Mouse (Mus musculus): ENCODE measurements around the gene Prr19. TPM values are rescaled to one million over a fixed set of nuclear protein-coding genes. Genes with fewer than 3 reads are reported as not detected.

Gene Prr19
- polyA plus RNA-seq, 1 experiment from 2014 or later: 0.93 TPM

DNA sequence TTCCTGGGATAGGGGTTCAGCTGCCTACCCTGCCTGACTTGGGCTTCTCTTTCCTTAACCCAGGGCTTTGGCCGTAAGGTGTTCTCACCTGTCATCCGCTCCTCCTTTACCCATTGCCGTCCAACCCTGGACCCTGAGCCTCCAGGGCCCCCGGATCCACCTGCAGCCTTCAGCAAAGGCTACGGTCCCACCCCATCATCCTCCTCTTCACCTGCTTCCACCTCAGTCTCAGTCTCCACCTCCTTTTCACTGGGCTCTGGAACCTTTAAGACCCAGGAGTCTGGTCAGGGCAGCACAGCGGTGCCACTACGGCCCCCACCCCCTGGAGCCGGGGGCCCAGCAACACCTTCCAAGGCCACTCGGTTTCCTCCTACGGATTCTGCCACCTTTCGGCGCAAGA lies 13.2 kb upstream of the Prr19 start:
- Histone ChIP-seq H3K4me3 (no peak overlapping the region), H3K9ac (no peak overlapping the region), H3K9me3 (replicated peaks) (no peaks in the 10 kb centered on the region), H3K27me3 (no peaks in the 10 kb centered on the region), H3K36me3 (ENCODE audit: poor library complexity, severe bottlenecking) (peaks cover 83% of the 10 kb centered on the region), H3K27ac (no peak overlapping the region), H3K4me2 (no peak overlapping the region), H3K4me1 (peaks cover 51% of the 10 kb centered on the region)
- WGBS: 96% methylated on average over 12 of the region's 12 CpGs
- no peak for ATAC-seq

GRCm38 (mm10) chr7:25288721-25289120 lies 12.5 kb upstream of the Prr19 start:
- H3K4me1 ChIP-seq: peaks cover 49% of the 10 kb centered on the region

DNA sequence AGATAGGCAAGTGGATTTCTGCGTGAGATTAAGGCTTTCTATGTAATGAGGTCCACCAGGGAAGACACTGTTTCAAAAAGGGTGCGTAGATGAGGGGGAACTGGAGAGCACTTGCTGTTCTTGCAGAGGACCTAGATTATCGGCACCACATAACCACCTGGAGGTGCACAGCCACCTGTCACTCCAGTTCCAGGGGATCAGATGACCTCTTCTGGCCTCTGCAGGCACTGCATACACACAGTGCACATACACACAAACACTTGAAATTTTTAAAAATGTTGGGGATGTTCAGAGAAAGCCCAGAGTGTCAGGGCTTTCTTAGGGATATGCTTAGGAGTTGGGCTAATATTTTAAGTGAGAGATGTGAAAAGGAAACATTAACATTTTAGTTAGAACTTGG lies 11.3 kb upstream of the Prr19 start:
- Histone ChIP-seq H3K4me2 (no peak overlapping the region), H3K4me3 (no peak overlapping the region), H3K9ac (no peak overlapping the region), H3K27me3 (no peaks in the 10 kb centered on the region), H3K27ac (no peak overlapping the region), H3K9me3 (replicated peaks) (no peaks in the 10 kb centered on the region), H3K4me1 (peaks cover 37% of the 10 kb centered on the region), H3K36me3 (ENCODE audit: poor library complexity, severe bottlenecking) (peaks cover 100% of the 10 kb centered on the region)
- ATAC-seq: no peak
- WGBS: 91% methylated on average over 3 of the region's 3 CpGs

More at GRCm38 (mm10) chr7:25288721-25289120, 12.5 kb upstream of the Prr19 start:
- H3K27me3 ChIP-seq: no peaks in the 10 kb centered on the region
- no peak overlapping the region for H3K9ac ChIP-seq
- 92% methylated on average over 3 of the region's 3 CpGs for WGBS
- H3K9me3 ChIP-seq (replicated peaks): no peaks in the 10 kb centered on the region
- ATAC-seq: no peak
- H3K4me2 ChIP-seq: no peak overlapping the region
- H3K27ac ChIP-seq: no peak overlapping the region
- no peak overlapping the region for H3K4me3 ChIP-seq
- H3K36me3 ChIP-seq (ENCODE audit: poor library complexity, severe bottlenecking): peaks cover 90% of the 10 kb centered on the region

DNA sequence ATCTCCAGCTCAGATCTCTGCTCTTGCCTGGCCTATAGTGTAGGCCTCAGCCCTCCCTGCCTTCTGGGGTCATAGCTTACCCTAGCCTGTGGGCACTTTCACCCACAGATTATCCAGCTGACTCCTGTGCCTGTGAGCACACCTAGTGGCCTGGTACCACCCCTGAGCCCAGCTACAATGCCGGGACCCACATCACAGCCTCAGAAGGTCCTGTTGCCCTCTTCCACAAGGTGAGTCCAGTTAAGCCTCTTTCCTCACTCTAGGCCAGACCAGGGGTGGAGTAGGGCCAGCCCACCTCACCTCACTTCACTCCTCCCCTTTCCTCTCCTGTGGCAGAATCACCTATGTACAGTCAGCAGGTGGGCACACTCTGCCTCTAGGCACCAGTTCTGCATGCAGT lies 10.7 kb upstream of the Prr19 start:
- 87% methylated on average over 1 of the region's 1 CpGs for WGBS
- no peak overlapping the region for H3K4me3 ChIP-seq

DNA sequence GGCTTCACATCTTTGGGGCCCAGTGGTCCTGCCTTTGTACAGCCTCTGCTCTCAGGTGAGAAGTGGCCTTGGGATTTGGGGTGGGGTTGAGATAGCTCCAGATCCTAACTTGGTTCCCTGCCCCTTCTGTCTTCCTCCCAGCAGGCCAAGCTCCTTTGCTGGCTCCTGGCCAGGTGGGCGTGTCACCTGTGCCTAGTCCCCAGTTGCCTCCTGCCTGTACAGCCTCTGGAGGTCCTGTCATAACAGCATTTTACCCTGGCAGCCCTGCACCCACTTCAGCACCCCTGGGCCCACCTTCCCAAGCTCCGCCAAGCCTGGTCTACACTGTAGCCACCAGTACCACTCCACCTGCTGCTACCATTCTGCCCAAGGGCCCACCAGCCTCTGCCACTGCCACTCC lies 10.3 kb upstream of the Prr19 start:
- Histone ChIP-seq H3K36me3 (ENCODE audit: poor library complexity, severe bottlenecking) (peaks cover 100% of the 10 kb centered on the region), H3K9me3 (replicated peaks) (no peaks in the 10 kb centered on the region), H3K4me2 (no peak overlapping the region), H3K27me3 (no peaks in the 10 kb centered on the region), H3K4me1 (peaks cover 36% of the 10 kb centered on the region), H3K9ac (no peak overlapping the region; the same call in 1 of the 2 replicates), H3K4me3 (no peak overlapping the region), H3K27ac (peak overlapping the region; percentile 40; the same call in 1 of the 2 replicates)
- WGBS: 68% methylated on average over 2 of the region's 2 CpGs
- ATAC-seq: peak; percentile 25; the same call in 1 of the 2 replicates

More for the DNA sequence above, 10.7 kb upstream of the Prr19 start:
- Histone ChIP-seq H3K27ac (peak overlapping the region; percentile 40; the same call in 1 of the 2 replicates), H3K9me3 (replicated peaks) (no peaks in the 10 kb centered on the region), H3K9ac (no peak overlapping the region), H3K4me2 (no peak overlapping the region), H3K4me1 (peaks cover 36% of the 10 kb centered on the region), H3K27me3 (no peaks in the 10 kb centered on the region), H3K36me3 (ENCODE audit: poor library complexity, severe bottlenecking) (peaks cover 100% of the 10 kb centered on the region)
- ATAC-seq: no peak

DNA sequence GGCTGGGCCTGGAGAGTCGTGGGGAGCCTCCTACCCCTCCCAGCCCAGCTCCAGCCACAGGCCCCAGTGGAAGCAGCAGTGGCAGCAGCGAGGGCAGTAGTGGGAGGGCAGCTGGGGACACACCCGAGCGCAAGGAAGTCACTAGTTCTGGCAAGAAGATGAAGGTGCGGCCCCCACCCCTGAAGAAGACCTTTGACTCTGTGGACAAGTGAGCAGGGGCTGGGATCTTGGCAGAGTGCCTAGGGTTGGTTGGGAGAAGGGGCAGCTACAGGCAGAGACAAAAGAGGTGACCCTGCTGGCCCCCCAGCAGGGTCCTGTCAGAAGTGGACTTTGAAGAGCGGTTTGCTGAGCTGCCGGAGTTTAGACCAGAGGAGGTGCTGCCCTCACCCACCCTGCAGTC lies 9.1 kb upstream of the Prr19 start:
- ATAC-seq: no peak
- Histone ChIP-seq H3K36me3 (ENCODE audit: poor library complexity, severe bottlenecking) (peaks cover 91% of the 10 kb centered on the region), H3K27me3 (no peaks in the 10 kb centered on the region), H3K4me1 (peaks cover 46% of the 10 kb centered on the region), H3K9me3 (replicated peaks) (no peaks in the 10 kb centered on the region), H3K4me2 (no peak overlapping the region), H3K9ac (peak overlapping the region; percentile 34; the same call in 1 of the 2 replicates), H3K4me3 (no peak overlapping the region), H3K27ac (peak overlapping the region; percentile 40; the same call in 1 of the 2 replicates)
- WGBS: 66% methylated on average over 7 of the region's 7 CpGs

GRCm38 (mm10) chr7:25293191-25293739 lies 7.9 kb upstream of the Prr19 start:
- WGBS: 75% methylated on average over 9 of the region's 10 CpGs
- H3K27ac ChIP-seq: no peak overlapping the region
- H3K36me3 ChIP-seq (ENCODE audit: poor library complexity, severe bottlenecking): peaks cover 79% of the 10 kb centered on the region

GRCm38 (mm10) chr7:25294495-25294894 lies 6.7 kb upstream of the Prr19 start:
- no peak overlapping the region for H3K27ac ChIP-seq
- H3K4me3 ChIP-seq: no peak overlapping the region
- H3K4me1 ChIP-seq: peaks cover 54% of the 10 kb centered on the region
- H3K36me3 ChIP-seq (ENCODE audit: poor library complexity, severe bottlenecking): peaks cover 67% of the 10 kb centered on the region
- H3K4me2 ChIP-seq: no peak overlapping the region
- no peaks in the 10 kb centered on the region for H3K27me3 ChIP-seq
- no peak for ATAC-seq
- no peak overlapping the region for H3K9ac ChIP-seq
- WGBS: 94% methylated on average over 4 of the region's 4 CpGs
- no peaks in the 10 kb centered on the region for H3K9me3 ChIP-seq (replicated peaks)

More at GRCm38 (mm10) chr7:25293191-25293739, 7.9 kb upstream of the Prr19 start:
- Histone ChIP-seq H3K4me2 (no peak overlapping the region), H3K9me3 (replicated peaks) (no peaks in the 10 kb centered on the region), H3K4me1 (peaks cover 50% of the 10 kb centered on the region), H3K27me3 (no peaks in the 10 kb centered on the region), H3K4me3 (no peak overlapping the region), H3K9ac (no peak overlapping the region)
- ATAC-seq: no peak

DNA sequence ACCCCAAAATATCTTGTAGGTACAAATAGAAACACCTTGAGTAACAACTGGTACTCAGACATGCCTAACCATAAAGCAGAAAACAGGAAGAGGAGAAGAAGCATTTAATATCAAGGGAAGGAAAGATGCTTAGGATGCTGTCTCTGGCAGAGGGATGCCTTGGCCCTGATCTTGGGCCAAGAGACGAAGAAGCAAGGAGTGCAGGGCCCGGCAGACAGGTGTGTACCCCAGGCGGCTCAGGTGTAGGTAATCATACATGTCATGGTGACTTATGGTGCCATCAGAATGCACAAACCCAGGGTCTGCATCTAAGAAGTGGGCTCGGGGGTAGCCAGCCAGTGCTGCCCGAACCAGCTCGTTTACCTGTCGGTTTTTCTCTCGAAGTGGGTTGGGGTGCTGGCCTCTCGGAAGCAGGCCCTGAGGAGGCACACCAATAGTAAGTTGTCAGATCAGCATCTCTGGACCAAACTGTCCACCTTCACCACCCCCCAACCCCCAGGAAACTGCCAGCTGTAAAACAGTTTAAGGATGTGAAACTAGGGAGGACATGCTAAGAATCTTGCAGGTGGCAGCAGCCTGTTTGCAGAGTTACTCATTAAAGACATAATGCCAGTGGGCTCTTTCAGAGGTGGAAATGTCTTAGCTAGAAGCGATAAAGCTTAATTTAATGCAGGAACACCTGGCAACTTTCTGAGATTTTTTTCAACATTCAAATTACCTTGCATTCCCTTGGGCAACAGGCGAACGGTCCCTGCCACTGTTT lies 6.1 kb upstream of the Prr19 start:
- 88% methylated on average over 12 of the region's 12 CpGs for WGBS
- Histone ChIP-seq H3K4me1 (peaks cover 54% of the 10 kb centered on the region), H3K4me3 (peak overlapping the region; percentile 1; the same call in 1 of the 2 replicates), H3K9me3 (replicated peaks) (no peaks in the 10 kb centered on the region), H3K9ac (no peak overlapping the region), H3K27me3 (no peaks in the 10 kb centered on the region), H3K4me2 (peak overlapping the region; percentile 79; the same call in 1 of the 2 replicates), H3K36me3 (ENCODE audit: poor library complexity, severe bottlenecking) (peaks cover 61% of the 10 kb centered on the region), H3K27ac (no peak overlapping the region)
- ATAC-seq: no peak

- Histone ChIP-seq H3K9ac (peak overlapping the region; percentile 92), H3K27ac (peak overlapping the region; percentile 96), H3K4me2 (peak overlapping the region; percentile 79), H3K4me3 (peak overlapping the region; percentile 84), H3K4me1 (peaks cover 42% of the 10 kb centered on the region), H3K9me3 (replicated peaks) (no peaks in the 10 kb centered on the region), H3K27me3 (no peaks in the 10 kb centered on the region), H3K36me3 (ENCODE audit: poor library complexity, severe bottlenecking) (peaks cover 42% of the 10 kb centered on the region)
- under 1% methylated on average over 21 of the region's 21 CpGs for WGBS
- ATAC-seq: peak; percentile 49
These were observed 4.2 kb upstream of the Prr19 start for GRCm38 (mm10) chr7:25296945-25297453.

DNA sequence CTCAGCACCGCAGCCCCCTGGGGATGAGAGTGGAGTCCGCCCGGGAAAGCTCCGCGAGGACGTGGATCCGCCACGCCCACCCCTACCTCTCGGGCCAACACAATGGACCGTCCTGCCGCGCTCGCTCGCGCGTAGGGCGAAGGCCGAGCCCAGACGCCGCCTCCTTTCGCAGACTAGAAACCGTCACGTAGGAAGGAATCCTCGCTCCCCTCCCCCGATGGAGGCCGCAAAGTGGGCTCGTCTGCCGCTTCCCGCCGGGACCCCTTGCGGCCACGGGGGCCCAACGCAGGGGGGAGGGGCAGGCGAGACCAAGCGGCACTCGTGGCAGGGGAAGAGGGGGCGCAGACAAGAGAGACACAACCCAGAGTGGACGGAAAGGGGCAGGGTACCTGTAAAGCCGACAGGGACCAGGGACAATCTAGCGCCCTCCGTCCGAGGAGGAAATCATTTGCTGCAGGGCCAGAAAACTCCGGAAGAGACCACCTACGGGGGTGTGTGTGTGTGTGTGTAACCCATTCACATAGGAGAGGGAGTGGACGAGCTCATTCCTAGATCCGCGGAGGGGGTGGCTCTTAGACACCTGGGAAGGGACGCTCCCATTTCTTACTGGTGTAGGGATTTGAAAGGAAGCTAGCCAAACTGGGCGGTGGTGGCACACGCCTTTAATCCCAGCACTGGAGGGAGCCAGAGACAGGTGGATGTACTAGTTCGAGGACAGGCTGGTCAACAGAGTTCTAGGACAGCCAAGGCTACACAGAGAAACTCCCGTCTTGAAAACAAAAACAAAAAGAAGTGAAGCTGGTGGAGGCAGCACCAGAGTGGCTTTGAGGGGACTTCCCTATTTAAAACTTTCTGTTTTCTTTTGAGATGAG lies 3.5 kb upstream of the Prr19 start, which contains the start of gene Pafah1b3:
Gene Pafah1b3, minus strand, starts transcription at position 533 of the 872 bp plus-strand sequence.
- Histone ChIP-seq H3K9ac (peak within 1 kb of the TSS; percentile 92), H3K4me1 (peaks cover 36% of the 10 kb centered on the region), H3K9me3 (replicated peaks) (no peaks in the 10 kb centered on the region), H3K36me3 (ENCODE audit: poor library complexity, severe bottlenecking) (peaks cover 35% of the 10 kb centered on the region), H3K27ac (peak within 1 kb of the TSS; percentile 96), H3K4me3 (peak within 1 kb of the TSS; percentile 84), H3K27me3 (no peaks in the 10 kb centered on the region), H3K4me2 (peak within 1 kb of the TSS; percentile 79)
- peak; percentile 94 for ATAC-seq
- WGBS: under 1% methylated on average over 51 of the region's 52 CpGs

Measured in forebrain, embryonic 13.5 days (tissue).